Mouse (Mus musculus) kidney, postnatal 4 days (tissue): ENCODE results near the gene Panx3.

Experiments used
- DNase-seq, 2 experiments: peaks; one replicate each; pipeline ENCODE4 v3.0.0; 2021; ENCODE audit warnings: mixed read lengths in 2 of 2

The Panx3 gene

GRCm38 (mm10) chr9:37669115-37669514 is at the start of gene Panx3:
TSS of gene Panx3 (minus strand) at chr9:37669235.
- DNase-seq = peak; percentile 4

GRCm38 (mm10) chr9:37716150-37716549 is 47.1 kb upstream of the Panx3 start, which contains the start of gene Olfr160:
TSS of gene Olfr160 (minus strand) at chr9:37716250.
- DNase-seq = no peak

- DNase-seq = peak; percentile 10
These were observed 21.1 kb upstream of the Panx3 start for GRCm38 (mm10) chr9:37689970-37690686.

GRCm38 (mm10) chr9:37687941-37688303 is 18.9 kb upstream of the Panx3 start:
- peak in 1 of 2 experiments; percentile 3 for DNase-seq

- DNase-seq = no peak
These were observed 18.4 kb upstream of the Panx3 start for GRCm38 (mm10) chr9:37687288-37687940.

- no peak for DNase-seq
These were observed 12.1 kb upstream of the Panx3 start for GRCm38 (mm10) chr9:37681123-37681522.

GRCm38 (mm10) chr9:37675287-37675686 is 6.3 kb upstream of the Panx3 start:
- DNase-seq = no peak

GRCm38 (mm10) chr9:37670261-37670660 is 1.2 kb upstream of the Panx3 start:
- DNase-seq = no peak

GRCm38 (mm10) chr9:37669678-37670077 is 643 bp upstream of the Panx3 start:
- DNase-seq = no peak

- DNase-seq = no peak
These were observed 3.0 kb downstream of the Panx3 start for GRCm38 (mm10) chr9:37666045-37666444.

GRCm38 (mm10) chr9:37664604-37665003 is 4.4 kb downstream of the Panx3 start:
- DNase-seq = no peak

GRCm38 (mm10) chr9:37663210-37663609 is 5.8 kb downstream of the Panx3 start:
- no peak for DNase-seq

GRCm38 (mm10) chr9:37659413-37659812 is 9.6 kb downstream of the Panx3 start:
- DNase-seq = no peak

GRCm38 (mm10) chr9:37656931-37657481 is 12.0 kb downstream of the Panx3 start, which contains the start of gene Tbrg1:
TSS of gene Tbrg1 (minus strand) at chr9:37657312.
- peak; percentile 88 to 92 for DNase-seq

GRCm38 (mm10) chr9:37656439-37656881 is 12.6 kb downstream of the Panx3 start:
- peak in 1 of 2 experiments; percentile 6 for DNase-seq

GRCm38 (mm10) chr9:37655961-37656360 is 13.1 kb downstream of the Panx3 start:
- DNase-seq = no peak

GRCm38 (mm10) chr9:37653836-37654235 is 15.2 kb downstream of the Panx3 start:
- no peak for DNase-seq

- DNase-seq = no peak
These were observed 18.4 kb downstream of the Panx3 start for GRCm38 (mm10) chr9:37650639-37651038.

- no peak for DNase-seq
These were observed 22.8 kb downstream of the Panx3 start for GRCm38 (mm10) chr9:37646246-37646645.

- no peak for DNase-seq
These were observed 30.3 kb downstream of the Panx3 start for GRCm38 (mm10) chr9:37638721-37639120.

GRCm38 (mm10) chr9:37636800-37637542 is 32.1 kb downstream of the Panx3 start:
- DNase-seq = peak; percentile 22 to 38

- peak; percentile 60 to 71 for DNase-seq
These were observed 32.7 kb downstream of the Panx3 start for GRCm38 (mm10) chr9:37636335-37636734.

- DNase-seq = no peak
These were observed 34.8 kb downstream of the Panx3 start for GRCm38 (mm10) chr9:37634269-37634668.
